Mouse (Mus musculus): ENCODE results near the gene Htatip2. TPM values are rescaled to one million over a fixed set of nuclear protein-coding genes. Genes with fewer than 3 reads are reported as not detected.
A peak's percentile ranks its signal among the peaks of the same experiment; 100 is the strongest.

Gene Htatip2
- polyA plus RNA-seq, 1 experiment from 2014 or later = 7.3 TPM

GRCm38 (mm10) chr7:49764011-49764716, 5.2 kb downstream of the Htatip2 start:
- Histone ChIP-seq H3K9me3 (peaks cover 6% of the 10 kb centered on the region; the same call in 1 of the 2 replicates), H3K27ac (no peak overlapping the region), H3K9ac (no peak overlapping the region), H3K4me2 (replicated peaks) (no peak overlapping the region), H3K27me3 (peaks cover 4% of the 10 kb centered on the region), H3K4me3 (no peak overlapping the region), H3K4me1 (0 out of 2 replicates have a peak, but pooled peaks cover 1% of the 10 kb centered on the region), H3K36me3 (no peaks in the 10 kb centered on the region)
- no peak for ATAC-seq (ENCODE audit: low FRiP score, low read depth)
- 72% methylated on average over 10 of the region's 10 CpGs for WGBS

DNA sequence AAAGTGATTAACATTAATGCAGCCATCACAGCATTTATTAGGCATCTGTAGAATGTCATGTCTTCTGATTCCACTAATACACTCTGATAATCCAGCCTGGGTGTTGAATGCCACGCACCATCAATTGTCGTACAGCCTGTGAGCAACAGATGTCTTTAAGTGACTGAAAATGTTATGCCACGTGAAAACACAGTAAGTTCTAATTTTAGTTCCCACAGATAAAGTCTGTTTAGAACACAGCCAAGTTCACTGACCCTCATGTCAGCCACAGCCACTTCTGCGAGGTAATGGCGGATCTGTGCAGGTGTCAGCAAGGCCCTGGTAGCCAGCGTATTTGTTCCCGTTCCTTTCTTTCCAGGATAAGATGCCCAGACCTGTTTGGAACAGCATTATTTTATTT, 7.3 kb downstream of the Htatip2 start:
- H3K9ac ChIP-seq = no peak overlapping the region
- no peak overlapping the region for H3K27ac ChIP-seq
- H3K9me3 ChIP-seq = no peaks in the 10 kb centered on the region
- H3K27me3 ChIP-seq = no peaks in the 10 kb centered on the region
- ATAC-seq (ENCODE audit: low FRiP score, low read depth) = no peak
- H3K4me2 ChIP-seq (replicated peaks) = no peak overlapping the region
- H3K4me1 ChIP-seq = no peaks in the 10 kb centered on the region
- no peak overlapping the region for H3K4me3 ChIP-seq
- no peaks in the 10 kb centered on the region for H3K36me3 ChIP-seq
- 89% methylated on average over 7 of the region's 7 CpGs for WGBS

DNA sequence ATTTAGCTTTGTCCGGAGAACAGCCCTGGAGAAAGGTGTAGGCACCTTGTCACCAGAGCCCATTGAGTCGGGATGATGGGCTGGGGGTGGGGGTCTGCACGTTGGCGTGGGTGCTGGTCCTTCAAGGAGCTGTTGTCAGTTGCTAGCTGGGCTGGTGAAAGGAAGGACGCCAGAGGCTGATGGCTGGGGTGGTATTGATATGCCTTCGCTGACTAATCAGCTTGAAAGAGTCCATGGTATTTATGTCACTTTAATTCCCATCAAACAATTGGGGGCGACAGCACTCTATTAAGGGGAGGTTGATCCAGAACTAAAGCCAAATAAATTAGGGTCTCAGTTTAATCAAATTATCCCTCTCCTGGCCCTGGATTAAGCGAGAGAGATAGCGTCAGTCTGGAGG, 9.6 kb downstream of the Htatip2 start:
- no peak for ATAC-seq (ENCODE audit: low FRiP score, low read depth)
- no peak overlapping the region for H3K27ac ChIP-seq
- H3K4me1 ChIP-seq = no peaks in the 10 kb centered on the region
- no peaks in the 10 kb centered on the region for H3K9me3 ChIP-seq
- H3K4me3 ChIP-seq = no peak overlapping the region
- no peak overlapping the region for H3K9ac ChIP-seq
- WGBS = 60% methylated on average over 9 of the region's 9 CpGs
- H3K36me3 ChIP-seq = no peaks in the 10 kb centered on the region
- H3K27me3 ChIP-seq = no peaks in the 10 kb centered on the region
- H3K4me2 ChIP-seq (replicated peaks) = no peak overlapping the region

- Histone ChIP-seq H3K27ac (no peak overlapping the region), H3K4me2 (replicated peaks) (no peak overlapping the region), H3K4me1 (peaks cover 6% of the 10 kb centered on the region), H3K36me3 (no peaks in the 10 kb centered on the region), H3K27me3 (no peaks in the 10 kb centered on the region), H3K9me3 (no peaks in the 10 kb centered on the region), H3K9ac (no peak overlapping the region), H3K4me3 (no peak overlapping the region)
- no peak for ATAC-seq (ENCODE audit: low FRiP score, low read depth)
- 97% methylated on average over 2 of the region's 2 CpGs for WGBS
Observed at GRCm38 (mm10) chr7:49774396-49774795, 15.5 kb downstream of the Htatip2 start.

DNA sequence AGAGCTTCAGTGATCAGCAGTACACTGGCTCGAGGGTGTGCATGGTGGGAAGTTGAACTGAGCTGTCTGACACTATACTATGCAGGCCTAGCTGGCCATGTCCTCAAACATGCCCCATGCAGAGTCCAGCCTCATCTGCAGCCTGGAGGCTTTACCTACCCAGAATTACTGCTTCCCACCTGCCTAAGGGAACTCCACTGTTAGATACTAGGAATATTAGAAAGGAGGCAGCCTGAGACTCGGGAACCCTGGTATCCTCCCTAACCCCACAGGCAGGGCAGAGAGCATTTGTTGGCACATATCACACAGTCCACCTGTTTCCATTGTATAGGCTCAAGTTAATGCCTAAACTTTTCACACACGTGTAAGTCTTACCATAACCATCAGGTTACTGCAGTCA, 18.7 kb downstream of the Htatip2 start:
- Histone ChIP-seq H3K9ac (no peak overlapping the region), H3K4me1 (peaks cover 11% of the 10 kb centered on the region), H3K36me3 (peaks cover 13% of the 10 kb centered on the region), H3K9me3 (no peaks in the 10 kb centered on the region), H3K27ac (no peak overlapping the region), H3K27me3 (no peaks in the 10 kb centered on the region), H3K4me3 (no peak overlapping the region), H3K4me2 (replicated peaks) (no peak overlapping the region; the same call in 1 of the 2 replicates)
- WGBS = 45% methylated on average over 3 of the region's 3 CpGs
- ATAC-seq (ENCODE audit: low FRiP score, low read depth) = peak; percentile 7; the same call in 1 of the 2 replicates

GRCm38 (mm10) chr7:49778114-49778901, 19.4 kb downstream of the Htatip2 start, which contains the start of gene Prmt3:
Gene Prmt3 (plus strand): TSS chr7:49778346.
- H3K9me3 ChIP-seq = no peaks in the 10 kb centered on the region
- peaks cover 11% of the 10 kb centered on the region for H3K4me1 ChIP-seq
- peak within 1 kb of the TSS; percentile 77 for H3K9ac ChIP-seq
- H3K4me2 ChIP-seq (replicated peaks) = peak within 1 kb of the TSS; percentile 76
- no peaks in the 10 kb centered on the region for H3K27me3 ChIP-seq
- under 1% methylated on average over 84 of the region's 92 CpGs for WGBS
- peak; percentile 97 for ATAC-seq (ENCODE audit: low FRiP score, low read depth)
- peaks cover 20% of the 10 kb centered on the region for H3K36me3 ChIP-seq
- peak within 1 kb of the TSS; percentile 67 for H3K4me3 ChIP-seq
- H3K27ac ChIP-seq = peak within 1 kb of the TSS; percentile 65; the same call in 1 of the 2 replicates

DNA sequence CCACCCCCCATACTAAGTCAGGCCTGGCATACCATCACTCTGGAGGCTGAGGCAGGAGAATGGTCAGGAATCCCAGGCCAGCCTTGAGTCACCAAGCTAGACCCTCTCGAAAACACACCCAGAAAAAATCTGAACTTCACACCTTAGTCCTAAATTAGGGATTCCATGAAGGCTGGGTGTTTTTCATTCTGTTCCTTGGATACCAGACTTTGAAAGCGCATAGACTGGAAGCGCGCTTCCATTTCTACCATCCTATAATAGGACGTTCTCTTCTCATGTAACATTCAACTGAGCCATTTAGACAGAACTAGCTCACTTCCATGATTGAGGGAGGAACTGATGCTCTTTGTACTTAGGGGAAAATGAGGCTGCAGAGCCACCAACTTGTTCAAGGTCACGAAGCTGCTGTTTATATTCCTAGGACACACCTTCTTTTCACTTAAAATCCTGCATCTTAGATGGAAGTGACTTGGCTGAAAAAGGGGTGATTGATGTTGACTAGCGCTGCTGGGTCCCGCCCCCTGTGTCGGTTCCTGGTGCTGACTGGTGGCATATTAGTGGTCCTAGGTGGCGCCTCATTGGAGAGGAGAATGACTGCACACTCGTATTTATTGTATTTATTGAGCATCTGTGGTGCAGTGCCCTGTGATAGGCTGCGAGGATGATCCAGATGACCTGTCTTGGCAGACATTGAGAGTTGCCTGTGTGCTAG, 20.1 kb downstream of the Htatip2 start:
- peaks cover 11% of the 10 kb centered on the region for H3K4me1 ChIP-seq
- H3K9me3 ChIP-seq = no peaks in the 10 kb centered on the region
- peaks cover 27% of the 10 kb centered on the region for H3K36me3 ChIP-seq
- H3K4me3 ChIP-seq = peak overlapping the region; percentile 67
- no peaks in the 10 kb centered on the region for H3K27me3 ChIP-seq
- peak overlapping the region; percentile 76 for H3K4me2 ChIP-seq (replicated peaks)
- WGBS = 77% methylated on average over 12 of the region's 12 CpGs
- ATAC-seq (ENCODE audit: low FRiP score, low read depth) = no peak
- H3K27ac ChIP-seq = 0 out of 2 replicates have a peak overlapping the region, but pooled peaks have one; percentile 65
- peak overlapping the region; percentile 77 for H3K9ac ChIP-seq

DNA sequence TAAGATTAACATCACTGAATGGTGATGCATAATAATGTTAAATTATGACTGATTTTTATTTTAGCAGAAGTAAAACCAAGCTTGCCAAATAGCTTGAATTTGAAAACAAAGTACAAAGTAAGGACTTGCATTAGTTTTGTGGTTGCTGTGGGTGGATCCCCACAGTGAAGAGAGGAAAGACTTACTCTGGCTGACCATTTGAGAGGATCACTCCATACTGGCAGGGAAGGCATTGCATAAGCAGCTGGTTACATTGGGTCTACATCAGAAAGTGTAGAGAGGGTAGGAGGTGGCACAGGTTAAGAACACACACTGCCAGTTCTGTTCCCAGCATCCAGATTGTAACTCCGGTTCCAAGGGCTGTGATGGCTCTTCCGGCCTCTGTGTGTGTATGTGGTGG, 24.1 kb downstream of the Htatip2 start:
- peaks cover 11% of the 10 kb centered on the region for H3K4me1 ChIP-seq
- H3K4me3 ChIP-seq = no peak overlapping the region
- no peaks in the 10 kb centered on the region for H3K27me3 ChIP-seq
- H3K9me3 ChIP-seq = no peaks in the 10 kb centered on the region
- peaks cover 61% of the 10 kb centered on the region for H3K36me3 ChIP-seq
- no peak overlapping the region for H3K27ac ChIP-seq
- no peak overlapping the region for H3K4me2 ChIP-seq (replicated peaks)
- H3K9ac ChIP-seq = no peak overlapping the region
- 91% methylated on average over 2 of the region's 2 CpGs for WGBS
- no peak for ATAC-seq (ENCODE audit: low FRiP score, low read depth)

- Histone ChIP-seq H3K27ac (no peak overlapping the region), H3K4me2 (replicated peaks) (no peak overlapping the region), H3K4me1 (no peaks in the 10 kb centered on the region), H3K4me3 (no peak overlapping the region), H3K9ac (no peak overlapping the region), H3K27me3 (no peaks in the 10 kb centered on the region), H3K36me3 (peaks cover 76% of the 10 kb centered on the region), H3K9me3 (no peaks in the 10 kb centered on the region)
- 95% methylated on average over 7 of the region's 7 CpGs for WGBS
- no peak for ATAC-seq (ENCODE audit: low FRiP score, low read depth)
Observed at GRCm38 (mm10) chr7:49785141-49785540, 26.2 kb downstream of the Htatip2 start.

GRCm38 (mm10) chr7:49786618-49787382, 27.9 kb downstream of the Htatip2 start:
- Histone ChIP-seq H3K9ac (no peak overlapping the region), H3K4me1 (no peaks in the 10 kb centered on the region), H3K4me3 (no peak overlapping the region), H3K27me3 (no peaks in the 10 kb centered on the region), H3K4me2 (replicated peaks) (no peak overlapping the region), H3K9me3 (no peaks in the 10 kb centered on the region), H3K36me3 (peaks cover 86% of the 10 kb centered on the region), H3K27ac (no peak overlapping the region)
- no peak for ATAC-seq (ENCODE audit: low FRiP score, low read depth)
- 54% methylated on average over 12 of the region's 12 CpGs for WGBS

- WGBS = 96% methylated on average over 3 of the region's 3 CpGs
Observed at GRCm38 (mm10) chr7:49787383-49787645, 28.4 kb downstream of the Htatip2 start.

More at GRCm38 (mm10) chr7:49787383-49787645, 28.4 kb downstream of the Htatip2 start:
- no peaks in the 10 kb centered on the region for H3K27me3 ChIP-seq
- no peak for ATAC-seq (ENCODE audit: low FRiP score, low read depth)
- H3K36me3 ChIP-seq = peaks cover 84% of the 10 kb centered on the region
- H3K4me3 ChIP-seq = no peak overlapping the region
- H3K27ac ChIP-seq = no peak overlapping the region
- H3K4me2 ChIP-seq (replicated peaks) = no peak overlapping the region
- H3K9me3 ChIP-seq = no peaks in the 10 kb centered on the region
- H3K9ac ChIP-seq = no peak overlapping the region
- no peaks in the 10 kb centered on the region for H3K4me1 ChIP-seq

All from limb, embryonic 13.5 days (tissue).